Mouse (Mus musculus): ENCODE data around the gene Trim50. TPM values are rescaled to one million over a fixed set of nuclear protein-coding genes. Genes with fewer than 3 reads are reported as not detected.
"Not testable (repeated sequence)": the region's sequence is repeated elsewhere in the genome, so short reads cannot be mapped to it uniquely, and the experiment has no call there.

The Trim50 gene
- polyA plus RNA-seq, 1 experiment from 2014 or later: not detected

- Histone ChIP-seq H3K36me3 (replicated peaks) (no peaks in the 10 kb centered on the region), H3K9ac (no peak overlapping the region), H3K4me1 (replicated peaks) (no peaks in the 10 kb centered on the region), H3K27ac (replicated peaks) (no peak overlapping the region), H3K9me3 (replicated peaks) (no peaks in the 10 kb centered on the region), H3K4me3 (replicated peaks) (no peak overlapping the region), H3K4me2 (no peak overlapping the region), H3K27me3 (no peaks in the 10 kb centered on the region; the same call in 1 of the 2 replicates)
- ATAC-seq (ENCODE audit: insufficient read depth): no peak
- 42% methylated on average over 4 of the region's 4 CpGs for WGBS (ENCODE audit: insufficient replicate concordance)
Measured at GRCm38 (mm10) chr5:135347511-135348011, 5.5 kb upstream of the Trim50 start.

GRCm38 (mm10) chr5:135349862-135350261 lies 3.2 kb upstream of the Trim50 start, which contains the start of gene Fkbp6:
Fkbp6 (minus strand) TSS chr5:135350044.
- no peak within 1 kb of the TSS for H3K4me3 ChIP-seq (replicated peaks)
- ATAC-seq (ENCODE audit: insufficient read depth): no peak
- no peak within 1 kb of the TSS for H3K4me2 ChIP-seq
- H3K9ac ChIP-seq: no peak within 1 kb of the TSS
- WGBS (ENCODE audit: insufficient replicate concordance): 77% methylated on average over 35 of the region's 35 CpGs
- H3K9me3 ChIP-seq (replicated peaks): no peaks in the 10 kb centered on the region
- H3K27ac ChIP-seq (replicated peaks): no peak within 1 kb of the TSS
- H3K4me1 ChIP-seq (replicated peaks): no peaks in the 10 kb centered on the region; the same call in 1 of the 2 replicates
- H3K36me3 ChIP-seq (replicated peaks): no peaks in the 10 kb centered on the region
- H3K27me3 ChIP-seq: peaks cover 14% of the 10 kb centered on the region

GRCm38 (mm10) chr5:135351606-135352005 lies 1.5 kb upstream of the Trim50 start:
- H3K27ac ChIP-seq (replicated peaks): no peak overlapping the region
- peaks cover 14% of the 10 kb centered on the region for H3K27me3 ChIP-seq
- WGBS (ENCODE audit: insufficient replicate concordance): 53% methylated on average over 13 of the region's 13 CpGs
- H3K4me1 ChIP-seq (replicated peaks): no peaks in the 10 kb centered on the region; the same call in 1 of the 2 replicates
- no peak overlapping the region for H3K9ac ChIP-seq
- ATAC-seq (ENCODE audit: insufficient read depth): no peak
- H3K4me3 ChIP-seq (replicated peaks): no peak overlapping the region
- no peak overlapping the region for H3K4me2 ChIP-seq
- H3K9me3 ChIP-seq (replicated peaks): no peaks in the 10 kb centered on the region
- H3K36me3 ChIP-seq (replicated peaks): no peaks in the 10 kb centered on the region

- Histone ChIP-seq H3K36me3 (replicated peaks) (no peaks in the 10 kb centered on the region), H3K27ac (replicated peaks) (no peak overlapping the region), H3K4me3 (replicated peaks) (no peak overlapping the region), H3K9ac (no peak overlapping the region), H3K9me3 (replicated peaks) (no peaks in the 10 kb centered on the region), H3K27me3 (peaks cover 14% of the 10 kb centered on the region), H3K4me2 (no peak overlapping the region), H3K4me1 (replicated peaks) (no peaks in the 10 kb centered on the region; the same call in 1 of the 2 replicates)
- WGBS (ENCODE audit: insufficient replicate concordance): 19% methylated on average over 20 of the region's 20 CpGs
- no peak for ATAC-seq (ENCODE audit: insufficient read depth)
Measured at GRCm38 (mm10) chr5:135353564-135353963, 469 bp downstream of the Trim50 start.

- no peaks in the 10 kb centered on the region; the same call in 1 of the 2 replicates for H3K4me1 ChIP-seq (replicated peaks)
- H3K27me3 ChIP-seq: peaks cover 14% of the 10 kb centered on the region
- H3K4me2 ChIP-seq: no peak overlapping the region
- 38% methylated on average over 1 of the region's 1 CpGs for WGBS (ENCODE audit: insufficient replicate concordance)
- ATAC-seq (ENCODE audit: insufficient read depth): no peak
- no peaks in the 10 kb centered on the region for H3K9me3 ChIP-seq (replicated peaks)
- H3K27ac ChIP-seq (replicated peaks): no peak overlapping the region
- no peak overlapping the region for H3K9ac ChIP-seq
- H3K4me3 ChIP-seq (replicated peaks): no peak overlapping the region
- no peaks in the 10 kb centered on the region for H3K36me3 ChIP-seq (replicated peaks)
Measured at GRCm38 (mm10) chr5:135356090-135356489, 3.0 kb downstream of the Trim50 start.

- peaks cover 14% of the 10 kb centered on the region for H3K27me3 ChIP-seq
- no peak overlapping the region for H3K4me2 ChIP-seq
- no peaks in the 10 kb centered on the region for H3K9me3 ChIP-seq (replicated peaks)
- H3K4me3 ChIP-seq (replicated peaks): no peak overlapping the region
- no peak for ATAC-seq (ENCODE audit: insufficient read depth)
- H3K27ac ChIP-seq (replicated peaks): no peak overlapping the region
- no peak overlapping the region for H3K9ac ChIP-seq
- no peaks in the 10 kb centered on the region for H3K36me3 ChIP-seq (replicated peaks)
- 61% methylated on average over 2 of the region's 2 CpGs for WGBS (ENCODE audit: insufficient replicate concordance)
- H3K4me1 ChIP-seq (replicated peaks): no peaks in the 10 kb centered on the region; the same call in 1 of the 2 replicates
Measured at GRCm38 (mm10) chr5:135357556-135357955, 4.5 kb downstream of the Trim50 start.

- H3K4me3 ChIP-seq (replicated peaks): no peak overlapping the region
- H3K27ac ChIP-seq (replicated peaks): no peak overlapping the region
- no peak overlapping the region for H3K4me2 ChIP-seq
- no peaks in the 10 kb centered on the region for H3K36me3 ChIP-seq (replicated peaks)
- peaks cover 4% of the 10 kb centered on the region; the same call in 1 of the 2 replicates for H3K27me3 ChIP-seq
- no peak overlapping the region for H3K9ac ChIP-seq
- H3K4me1 ChIP-seq (replicated peaks): no peaks in the 10 kb centered on the region
- 73% methylated on average over 2 of the region's 2 CpGs for WGBS (ENCODE audit: insufficient replicate concordance)
- H3K9me3 ChIP-seq (replicated peaks): no peaks in the 10 kb centered on the region
- ATAC-seq (ENCODE audit: insufficient read depth): no peak
Measured at GRCm38 (mm10) chr5:135359772-135360171, 6.7 kb downstream of the Trim50 start.

- Histone ChIP-seq H3K4me2 (no peak overlapping the region), H3K27ac (replicated peaks) (no peak overlapping the region), H3K4me3 (replicated peaks) (no peak overlapping the region), H3K9me3 (replicated peaks) (no peaks in the 10 kb centered on the region), H3K9ac (no peak overlapping the region), H3K4me1 (replicated peaks) (no peaks in the 10 kb centered on the region), H3K27me3 (peaks cover 4% of the 10 kb centered on the region; the same call in 1 of the 2 replicates), H3K36me3 (replicated peaks) (no peaks in the 10 kb centered on the region)
- 39% methylated on average over 3 of the region's 3 CpGs for WGBS (ENCODE audit: insufficient replicate concordance)
- no peak for ATAC-seq (ENCODE audit: insufficient read depth)
Measured at GRCm38 (mm10) chr5:135362572-135362971, 9.5 kb downstream of the Trim50 start.

GRCm38 (mm10) chr5:135363540-135363939 lies 10.4 kb downstream of the Trim50 start:
- no peak overlapping the region for H3K4me2 ChIP-seq
- H3K36me3 ChIP-seq (replicated peaks): no peaks in the 10 kb centered on the region
- no peak overlapping the region for H3K9ac ChIP-seq
- H3K27me3 ChIP-seq: peaks cover 4% of the 10 kb centered on the region; the same call in 1 of the 2 replicates
- no peaks in the 10 kb centered on the region for H3K4me1 ChIP-seq (replicated peaks)
- WGBS (ENCODE audit: insufficient replicate concordance): 27% methylated on average over 12 of the region's 12 CpGs
- no peak overlapping the region for H3K4me3 ChIP-seq (replicated peaks)
- no peak for ATAC-seq (ENCODE audit: insufficient read depth)
- H3K9me3 ChIP-seq (replicated peaks): no peaks in the 10 kb centered on the region
- H3K27ac ChIP-seq (replicated peaks): no peak overlapping the region

GRCm38 (mm10) chr5:135367841-135368240 lies 14.7 kb downstream of the Trim50 start:
- Histone ChIP-seq H3K27ac (replicated peaks) (no peak overlapping the region), H3K9me3 (replicated peaks) (no peaks in the 10 kb centered on the region), H3K4me1 (replicated peaks) (peaks cover 17% of the 10 kb centered on the region), H3K4me3 (replicated peaks) (no peak overlapping the region), H3K36me3 (replicated peaks) (peaks cover 15% of the 10 kb centered on the region), H3K4me2 (no peak overlapping the region), H3K27me3 (peaks cover 4% of the 10 kb centered on the region; the same call in 1 of the 2 replicates), H3K9ac (no peak overlapping the region)
- WGBS (ENCODE audit: insufficient replicate concordance): 52% methylated on average over 6 of the region's 6 CpGs
- no peak for ATAC-seq (ENCODE audit: insufficient read depth)

- Histone ChIP-seq H3K9me3 (replicated peaks) (no peaks in the 10 kb centered on the region), H3K4me3 (replicated peaks) (no peak overlapping the region)
Measured at GRCm38 (mm10) chr5:135368312-135368711, 15.2 kb downstream of the Trim50 start.

GRCm38 (mm10) chr5:135369196-135369595 lies 16.1 kb downstream of the Trim50 start:
- H3K27me3 ChIP-seq; H3K9me3 ChIP-seq (replicated peaks); ATAC-seq (ENCODE audit: insufficient read depth): not testable (repeated sequence)
- Histone ChIP-seq H3K4me2 (peak overlapping the region; percentile 90), H3K9ac (peak overlapping the region; percentile 82; the same call in 1 of the 2 replicates), H3K36me3 (replicated peaks) (peaks cover 27% of the 10 kb centered on the region), H3K4me3 (replicated peaks) (peak overlapping the region; percentile 80), H3K4me1 (replicated peaks) (peaks cover 17% of the 10 kb centered on the region), H3K27ac (replicated peaks) (peak overlapping the region; percentile 80)
- 53% methylated on average over 9 of the region's 9 CpGs for WGBS (ENCODE audit: insufficient replicate concordance)

More at GRCm38 (mm10) chr5:135368312-135368711, 15.2 kb downstream of the Trim50 start:
- H3K4me2 ChIP-seq: no peak overlapping the region
- ATAC-seq (ENCODE audit: insufficient read depth): no peak
- no peak overlapping the region for H3K9ac ChIP-seq
- WGBS (ENCODE audit: insufficient replicate concordance): 79% methylated on average over 6 of the region's 6 CpGs
- H3K4me1 ChIP-seq (replicated peaks): peaks cover 17% of the 10 kb centered on the region
- peaks cover 4% of the 10 kb centered on the region; the same call in 1 of the 2 replicates for H3K27me3 ChIP-seq
- H3K36me3 ChIP-seq (replicated peaks): peaks cover 18% of the 10 kb centered on the region
- H3K27ac ChIP-seq (replicated peaks): no peak overlapping the region

Data from liver, embryonic 15.5 days (tissue).